Mouse (Mus musculus): Measurements from ENCODE around the gene Mzf1.

GRCm38 (mm10) chr7:13053501-13053900, 1.1 kb downstream of the Mzf1 start:
- TF ChIP-seq CTCF (IDR thresholded peaks at IDR 0.05; ENCODE audit: low read depth) (0 out of 2 replicates have a peak, but pooled peaks have one; percentile 9), EP300 (optimal IDR thresholded peaks at IDR 0.05) (no peak)
